12 mouse cellular contexts compared by ENCODE assay signal in genomic region chr4:129881661-129882060, GRCm38 (mm10). TPM values are rescaled to one million over a fixed set of nuclear protein-coding genes. Genes with fewer than 3 reads are reported as not detected.
DNase-seq lines count a peak whose midpoint lies in the region; ATAC-seq lines count a peak whose summit lies in the region.
"Had no signal": no experiment of that assay in that cellular context is flagged by ENCODE, and none has a peak within 500 bp of the region (broad histone marks: within the 10 kb centered on the region; RNA-seq: fewer than 3 reads in every experiment).

No protein-coding gene starts in this region.

- no peaks in the 10 kb centered on the region for H3K36me3 ChIP-seq in heart, embryonic 15.5 days
- H3K36me3 ChIP-seq in midbrain, embryonic 15.5 days (replicated peaks): no peaks in the 10 kb centered on the region
- no peaks in the 10 kb centered on the region for H3K36me3 ChIP-seq in midbrain, embryonic 14.5 days (ENCODE audit: control insufficient read depth, insufficient read depth, low read length)
- H3K36me3 ChIP-seq in intestine, embryonic 14.5 days (ENCODE audit: control insufficient read depth, insufficient read depth, low read length): no peaks in the 10 kb centered on the region
- H3K36me3 ChIP-seq in stomach, embryonic 16.5 days (ENCODE audit: control insufficient read depth, insufficient read depth, low read length): no peaks in the 10 kb centered on the region
- H3K36me3 ChIP-seq: neural tube, embryonic 13.5 days had no signal

- 20% methylated on average over 3 of the region's 3 CpGs for WGBS in heart, embryonic 15.5 days
- 60% methylated on average over 3 of the region's 3 CpGs for WGBS in midbrain, embryonic 15.5 days
- 51% methylated on average over 3 of the region's 3 CpGs for WGBS in midbrain, embryonic 14.5 days
- 4% methylated on average over 3 of the region's 3 CpGs for WGBS in intestine, embryonic 14.5 days
- 21% methylated on average over 3 of the region's 3 CpGs for WGBS in stomach, embryonic 16.5 days

- no peak for ATAC-seq in heart, embryonic 15.5 days (replicated peaks; ENCODE audit: insufficient number of reproducible peaks, insufficient read depth, low FRiP score, low read depth)
- no peak for ATAC-seq in midbrain, embryonic 15.5 days (replicated peaks)
- ATAC-seq in midbrain, embryonic 14.5 days (ENCODE audit: low FRiP score, low TSS enrichment): no peak
- no peak for ATAC-seq in intestine, embryonic 14.5 days (replicated peaks; ENCODE audit: low FRiP score, low TSS enrichment, low read depth)
- ATAC-seq in stomach, embryonic 16.5 days (ENCODE audit: insufficient read depth, low FRiP score): no peak

- H3K4me1 ChIP-seq in heart, embryonic 15.5 days (replicated peaks): peaks cover 42% of the 10 kb centered on the region
- peaks cover 38% of the 10 kb centered on the region for H3K4me1 ChIP-seq in midbrain, embryonic 15.5 days
- peaks cover 18% of the 10 kb centered on the region for H3K4me1 ChIP-seq in midbrain, embryonic 14.5 days (ENCODE audit: control insufficient read depth, insufficient read depth, low read length)
- H3K4me1 ChIP-seq in intestine, embryonic 14.5 days (replicated peaks; ENCODE audit: control insufficient read depth, insufficient read depth, low read length): peaks cover 29% of the 10 kb centered on the region
- H3K4me1 ChIP-seq in stomach, embryonic 16.5 days (ENCODE audit: control insufficient read depth, insufficient read depth, low read length): peaks cover 31% of the 10 kb centered on the region

- no peak overlapping the region for H3K4me3 ChIP-seq in heart, embryonic 15.5 days
- H3K4me3 ChIP-seq in midbrain, embryonic 15.5 days: no peak overlapping the region
- no peak overlapping the region for H3K4me3 ChIP-seq in midbrain, embryonic 14.5 days (replicated peaks; ENCODE audit: low read depth, low read length)
- H3K4me3 ChIP-seq in intestine, embryonic 14.5 days (ENCODE audit: low read depth, low read length): no peak overlapping the region
- H3K4me3 ChIP-seq in stomach, embryonic 16.5 days (replicated peaks; ENCODE audit: low read length): no peak overlapping the region
- H3K4me3 ChIP-seq: neural tube, embryonic 13.5 days had no signal

- H3K27me3 ChIP-seq in heart, embryonic 15.5 days: no peaks in the 10 kb centered on the region
- H3K27me3 ChIP-seq in midbrain, embryonic 15.5 days (replicated peaks): no peaks in the 10 kb centered on the region
- no peaks in the 10 kb centered on the region for H3K27me3 ChIP-seq in midbrain, embryonic 14.5 days (ENCODE audit: control insufficient read depth, insufficient read depth, low read length)
- H3K27me3 ChIP-seq in intestine, embryonic 14.5 days (replicated peaks; ENCODE audit: control insufficient read depth, insufficient read depth, low read length): no peaks in the 10 kb centered on the region
- no peaks in the 10 kb centered on the region for H3K27me3 ChIP-seq in stomach, embryonic 16.5 days (ENCODE audit: control insufficient read depth, insufficient read depth, low read length)
- H3K27me3 ChIP-seq: neural tube, embryonic 13.5 days had no signal

- no peak for DNase-seq in heart, adult 9 months (ENCODE audit: low spot score in 2 of 2)
- DNase-seq in midbrain, embryonic 14.5 days: no peak
- DNase-seq in intestine, embryonic 14.5 days (ENCODE audit: low spot score): no peak
- no peak for DNase-seq in adrenal gland, postnatal 25 days
- DNase-seq in frontal cortex, postnatal 14 days (ENCODE audit: low spot score in 2 of 2): no peak
- DNase-seq: gastrocnemius, adult 2 months; kidney, postnatal 4 days; right cerebral cortex, postnatal 4 days had no signal

- no peak overlapping the region for H3K9ac ChIP-seq in heart, embryonic 15.5 days
- H3K9ac ChIP-seq in midbrain, embryonic 15.5 days: no peak overlapping the region
- no peak overlapping the region for H3K9ac ChIP-seq in midbrain, embryonic 14.5 days (replicated peaks; ENCODE audit: low read length)
- no peak overlapping the region for H3K9ac ChIP-seq in intestine, embryonic 14.5 days (ENCODE audit: low read length)
- H3K9ac ChIP-seq in stomach, embryonic 16.5 days (ENCODE audit: low read length): no peak overlapping the region
- H3K9ac ChIP-seq: neural tube, embryonic 13.5 days had no signal

- H3K9me3 ChIP-seq in heart, embryonic 15.5 days (replicated peaks): no peaks in the 10 kb centered on the region
- H3K9me3 ChIP-seq in midbrain, embryonic 15.5 days: no peaks in the 10 kb centered on the region
- no peaks in the 10 kb centered on the region for H3K9me3 ChIP-seq in midbrain, embryonic 14.5 days (ENCODE audit: control insufficient read depth, low read length)
- H3K9me3 ChIP-seq in intestine, embryonic 14.5 days (ENCODE audit: control insufficient read depth, low read length): no peaks in the 10 kb centered on the region
- no peaks in the 10 kb centered on the region for H3K9me3 ChIP-seq in stomach, embryonic 16.5 days (replicated peaks; ENCODE audit: control insufficient read depth, low read length)
- H3K9me3 ChIP-seq: neural tube, embryonic 13.5 days had no signal

- peak overlapping the region; percentile 40; the same call in 1 of the 2 replicates for H3K4me2 ChIP-seq in heart, embryonic 15.5 days
- no peak overlapping the region for H3K4me2 ChIP-seq in midbrain, embryonic 15.5 days
- H3K4me2 ChIP-seq in midbrain, embryonic 14.5 days (ENCODE audit: low read length): no peak overlapping the region
- peak overlapping the region; percentile 31 for H3K4me2 ChIP-seq in intestine, embryonic 14.5 days (ENCODE audit: low read length)
- no peak overlapping the region for H3K4me2 ChIP-seq in stomach, embryonic 16.5 days (ENCODE audit: low read depth, low read length)

- peak overlapping the region; percentile 76 for H3K27ac ChIP-seq in heart, embryonic 15.5 days
- 0 out of 2 replicates have a peak overlapping the region, but pooled peaks have one; percentile 43 for H3K27ac ChIP-seq in midbrain, embryonic 15.5 days
- H3K27ac ChIP-seq in midbrain, embryonic 14.5 days (replicated peaks; ENCODE audit: low read depth, low read length): no peak overlapping the region
- H3K27ac ChIP-seq in intestine, embryonic 14.5 days (ENCODE audit: low read depth): peak overlapping the region; percentile 64; the same call in 1 of the 2 replicates
- H3K27ac ChIP-seq in stomach, embryonic 16.5 days (ENCODE audit: low read length): peak overlapping the region; percentile 58
- H3K27ac ChIP-seq: neural tube, embryonic 13.5 days had no signal

RNA-seq across cellular contexts. Expression of gene Spocd1, which starts 47.4 kb away (rescaled TPM):
- polyA plus RNA-seq in heart, embryonic 15.5 days (2015; fragmentation: Nextera tagmentation; extraction: Ambion mirVana): 0.30 and 0.31 TPM in 2 replicates
- not detected in 2 replicates for polyA plus RNA-seq in midbrain, embryonic 15.5 days (2015; fragmentation: Nextera tagmentation; extraction: Ambion mirVana)
- polyA plus RNA-seq in midbrain, embryonic 14.5 days (2014; fragmentation: Nextera tagmentation; extraction: Ambion mirVana): 0.16 TPM in 1 of 2 replicates, not detected in the other
- polyA plus RNA-seq in intestine, embryonic 14.5 days (2014; fragmentation: Nextera tagmentation; extraction: Ambion mirVana): 0.15 TPM in 1 of 2 replicates, not detected in the other
- not detected in 2 replicates for polyA plus RNA-seq in stomach, embryonic 16.5 days (2015; fragmentation: Nextera tagmentation; extraction: Ambion mirVana)
- total RNA-seq in adrenal gland, postnatal 25 days (2021): 0.86 and 3.4 TPM in 2 replicates
- total RNA-seq: gastrocnemius, adult 2 months had no signal
- polyA plus RNA-seq: neural tube, embryonic 13.5 days had no signal

Comparison
In these comparisons a context has a peak if more than half of its experiments do, and no peak if none do; other contexts are left out.
1. H3K4me2 ChIP-seq: peak in heart, embryonic 15.5 days (single experiment) and intestine, embryonic 14.5 days (single experiment); none in midbrain, embryonic 15.5 days (single experiment), midbrain, embryonic 14.5 days (single experiment) and stomach, embryonic 16.5 days (single experiment).